In the genomic region with DNA sequence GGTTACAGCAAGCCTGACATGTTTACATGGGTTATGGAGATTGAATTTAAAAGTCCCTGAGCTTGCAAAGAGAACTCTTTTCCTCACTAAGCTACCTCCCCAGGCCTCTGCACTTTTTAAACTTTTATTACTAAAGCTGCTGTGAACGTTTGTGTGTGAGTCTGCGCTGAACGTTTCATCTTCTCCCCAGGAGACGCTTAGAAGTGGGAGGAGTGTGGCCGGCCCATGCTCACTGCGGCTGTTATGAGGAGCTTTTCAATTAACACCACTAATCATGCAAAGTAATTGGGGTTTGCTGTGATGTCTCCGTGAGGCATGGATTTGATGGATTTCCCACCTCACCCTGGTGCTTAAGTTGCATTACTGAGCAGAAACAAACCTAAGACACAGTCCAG, we compare ENCODE assay signal across 15 mouse cellular contexts. TPM values are rescaled to one million over a fixed set of nuclear protein-coding genes. Genes with fewer than 3 reads are reported as not detected.
DNase-seq lines count a peak whose midpoint lies in the region; ATAC-seq and TF ChIP-seq lines count a peak whose summit lies in the region.
"Had no signal": no experiment of that assay in that cellular context is flagged by ENCODE, and none has a peak within 500 bp of the region (broad histone marks: within the 10 kb centered on the region; RNA-seq: fewer than 3 reads in every experiment).

No protein-coding gene starts in this region.

- no peaks in the 10 kb centered on the region for H3K4me1 ChIP-seq in hindbrain, embryonic 14.5 days (replicated peaks; ENCODE audit: control insufficient read depth, insufficient read depth, low read length)
- H3K4me1 ChIP-seq in hindbrain, embryonic 12.5 days, result peaks cover 6% of the 10 kb centered on the region; the same call in 1 of the 2 replicates
- H3K4me1 ChIP-seq in ES-Bruce4 (ENCODE audit: control insufficient read depth, insufficient read depth, low read length), result peaks cover 2% of the 10 kb centered on the region
- peaks cover 8% of the 10 kb centered on the region; the same call in 1 of the 2 replicates for H3K4me1 ChIP-seq in embryonic facial prominence, embryonic 14.5 days (ENCODE audit: control insufficient read depth, insufficient read depth, low read length)
- H3K4me1 ChIP-seq in limb, embryonic 14.5 days (ENCODE audit: control insufficient read depth, insufficient read depth, low read length), result peaks cover 8% of the 10 kb centered on the region

- WGBS in hindbrain, embryonic 14.5 days, result 43% methylated on average over 7 of the region's 7 CpGs
- 39% methylated on average over 7 of the region's 7 CpGs for WGBS in hindbrain, embryonic 12.5 days
- 35% methylated on average over 7 of the region's 7 CpGs for WGBS in embryonic facial prominence, embryonic 14.5 days
- 13% methylated on average over 7 of the region's 7 CpGs for WGBS in limb, embryonic 14.5 days

- H3K9ac ChIP-seq in hindbrain, embryonic 14.5 days, result no peak overlapping the region
- H3K9ac ChIP-seq in hindbrain, embryonic 12.5 days, result no peak overlapping the region
- no peak overlapping the region for H3K9ac ChIP-seq in ES-Bruce4 (ENCODE audit: low read depth, poor library complexity, severe bottlenecking)
- no peak overlapping the region for H3K9ac ChIP-seq in embryonic facial prominence, embryonic 14.5 days (ENCODE audit: low read depth, low read length)
- H3K9ac ChIP-seq in limb, embryonic 14.5 days (ENCODE audit: low read depth, low read length, severe bottlenecking), result no peak overlapping the region
- H3K9ac ChIP-seq: liver, embryonic 13.5 days had no signal

- ATAC-seq in hindbrain, embryonic 14.5 days (ENCODE audit: low FRiP score), result no peak
- ATAC-seq in hindbrain, embryonic 12.5 days (ENCODE audit: low FRiP score), result no peak
- ATAC-seq in embryonic facial prominence, embryonic 14.5 days (ENCODE audit: low read depth), result 0 out of 2 replicates have a peak, but pooled peaks have one; percentile 44
- ATAC-seq in limb, embryonic 14.5 days (ENCODE audit: low FRiP score, low read depth), result peak; percentile 44; the same call in 1 of the 2 replicates

- intact Hi-C loops in left cerebral cortex, adult 2 months (cut with DNase I), result loop anchor here (5.0 kb wide), 1 partner anchor 48 kb away; no protein-coding TSS in a partner anchor

- no peak for TF ChIP-seq CTCF in ES-Bruce4 (IDR thresholded peaks at IDR 0.05; ENCODE audit: low read depth, low read length)
- no peak for TF ChIP-seq CTCF in left cerebral cortex, adult 2 months (IDR thresholded peaks at IDR 0.05)

- no peaks in the 10 kb centered on the region for H3K9me3 ChIP-seq in hindbrain, embryonic 14.5 days (ENCODE audit: control insufficient read depth, low read length)
- H3K9me3 ChIP-seq in hindbrain, embryonic 12.5 days (replicated peaks), result no peaks in the 10 kb centered on the region; the same call in 1 of the 2 replicates
- H3K9me3 ChIP-seq in ES-Bruce4 (replicated peaks; ENCODE audit: control insufficient read depth, insufficient read depth, low read length, poor library complexity, severe bottlenecking), result peaks cover 5% of the 10 kb centered on the region; the same call in 1 of the 2 replicates
- no peaks in the 10 kb centered on the region for H3K9me3 ChIP-seq in embryonic facial prominence, embryonic 14.5 days (ENCODE audit: control insufficient read depth, low read length)
- no peaks in the 10 kb centered on the region for H3K9me3 ChIP-seq in limb, embryonic 14.5 days (ENCODE audit: control insufficient read depth, low read length)

- no peak overlapping the region for H3K27ac ChIP-seq in hindbrain, embryonic 14.5 days
- H3K27ac ChIP-seq in hindbrain, embryonic 12.5 days, result no peak overlapping the region
- H3K27ac ChIP-seq in ES-Bruce4 (ENCODE audit: insufficient read depth, low read length), result peak overlapping the region; percentile 8; the same call in 1 of the 2 replicates
- no peak overlapping the region for H3K27ac ChIP-seq in embryonic facial prominence, embryonic 14.5 days (replicated peaks; ENCODE audit: low read depth, low read length)
- no peak overlapping the region for H3K27ac ChIP-seq in limb, embryonic 14.5 days (replicated peaks; ENCODE audit: low read depth, low read length)
- no peak overlapping the region for H3K27ac ChIP-seq in left cerebral cortex, adult 2 months
- H3K27ac ChIP-seq: liver, embryonic 13.5 days had no signal

- H3K27me3 ChIP-seq in hindbrain, embryonic 14.5 days (ENCODE audit: control insufficient read depth, insufficient read depth, low read length), result peaks cover 3% of the 10 kb centered on the region; the same call in 1 of the 2 replicates
- no peaks in the 10 kb centered on the region for H3K27me3 ChIP-seq in hindbrain, embryonic 12.5 days
- H3K27me3 ChIP-seq in ES-Bruce4 (ENCODE audit: control insufficient read depth, insufficient read depth, low read length, poor library complexity, severe bottlenecking), result no peaks in the 10 kb centered on the region
- no peaks in the 10 kb centered on the region for H3K27me3 ChIP-seq in embryonic facial prominence, embryonic 14.5 days (replicated peaks; ENCODE audit: control insufficient read depth, insufficient read depth, low read length)
- H3K27me3 ChIP-seq in limb, embryonic 14.5 days (ENCODE audit: control insufficient read depth, insufficient read depth, low read length), result no peaks in the 10 kb centered on the region
- H3K27me3 ChIP-seq: liver, embryonic 13.5 days had no signal

- no peak for DNase-seq in hindbrain, embryonic 14.5 days (ENCODE audit: low spot score)
- DNase-seq in embryonic facial prominence, embryonic 14.5 days (ENCODE audit: low spot score), result no peak
- no peak for DNase-seq in limb, embryonic 14.5 days (ENCODE audit: low spot score)
- DNase-seq in right cerebral cortex, postnatal 36 days (ENCODE audit: low spot score in 2 of 2), result no peak
- no peak for DNase-seq in testis, postnatal 10 days (ENCODE audit: low spot score)
- DNase-seq in left cerebral cortex, adult 2 months (ENCODE audit: extremely low spot score in 1 of 2, low spot score in 2 of 2), result no peak
- DNase-seq: adrenal gland, postnatal 14 days; cerebellum, postnatal 25 days; liver, embryonic 13.5 days had no signal

- H3K36me3 ChIP-seq in hindbrain, embryonic 14.5 days (replicated peaks; ENCODE audit: control insufficient read depth, insufficient read depth), result no peaks in the 10 kb centered on the region
- no peaks in the 10 kb centered on the region for H3K36me3 ChIP-seq in hindbrain, embryonic 12.5 days
- no peaks in the 10 kb centered on the region for H3K36me3 ChIP-seq in ES-Bruce4 (ENCODE audit: control insufficient read depth, insufficient read depth, low read length, poor library complexity, severe bottlenecking)
- H3K36me3 ChIP-seq in embryonic facial prominence, embryonic 14.5 days (ENCODE audit: control insufficient read depth, insufficient read depth, low read length), result no peaks in the 10 kb centered on the region
- no peaks in the 10 kb centered on the region for H3K36me3 ChIP-seq in limb, embryonic 14.5 days (ENCODE audit: control insufficient read depth, insufficient read depth, low read length)
- H3K36me3 ChIP-seq: G1E; liver, embryonic 13.5 days had no signal

- peak overlapping the region; percentile 42; the same call in 1 of the 2 replicates for H3K4me2 ChIP-seq in hindbrain, embryonic 14.5 days (replicated peaks)
- H3K4me2 ChIP-seq in hindbrain, embryonic 12.5 days (replicated peaks), result no peak overlapping the region
- peak overlapping the region; percentile 48 for H3K4me2 ChIP-seq in embryonic facial prominence, embryonic 14.5 days (ENCODE audit: low read depth, low read length)
- H3K4me2 ChIP-seq in limb, embryonic 14.5 days (replicated peaks; ENCODE audit: low read depth, low read length, severe bottlenecking), result peak overlapping the region; percentile 49

- H3K4me3 ChIP-seq in hindbrain, embryonic 14.5 days (replicated peaks; ENCODE audit: low read length), result no peak overlapping the region
- no peak overlapping the region for H3K4me3 ChIP-seq in hindbrain, embryonic 12.5 days
- H3K4me3 ChIP-seq in ES-Bruce4 (ENCODE audit: low read depth, low read length), result peak overlapping the region; percentile 56; the same call in 1 of the 2 replicates
- 0 out of 2 replicates have a peak overlapping the region, but pooled peaks have one; percentile 27 for H3K4me3 ChIP-seq in embryonic facial prominence, embryonic 14.5 days (ENCODE audit: low read depth, low read length)
- 0 out of 2 replicates have a peak overlapping the region, but pooled peaks have one; percentile 23 for H3K4me3 ChIP-seq in limb, embryonic 14.5 days (replicated peaks; ENCODE audit: low read length)
- H3K4me3 ChIP-seq in left cerebral cortex, adult 2 months, result no peak overlapping the region

- no peak for TF ChIP-seq EP300 in ES-Bruce4 (IDR thresholded peaks at IDR 0.05; ENCODE audit: insufficient read depth, low read depth, low read length)

- no peak for TF ChIP-seq POLR2A in ES-Bruce4 (IDR thresholded peaks at IDR 0.05; ENCODE audit: insufficient read depth, low read length)
- no peak for TF ChIP-seq POLR2A in limb, embryonic 14.5 days (IDR thresholded peaks at IDR 0.05; ENCODE audit: borderline replicate concordance, extremely low read depth, insufficient read depth, insufficient read length)

RNA-seq across cellular contexts. Expression of gene Svs1, which starts 22.5 kb away (rescaled TPM):
- polyA plus RNA-seq in hindbrain, embryonic 14.5 days (2014; fragmentation: Nextera tagmentation; extraction: Ambion mirVana), result not detected in 2 replicates
- not detected in 2 replicates for polyA plus RNA-seq in hindbrain, embryonic 12.5 days (2016; fragmentation: Nextera tagmentation; extraction: Ambion mirVana)
- polyA plus RNA-seq in ES-Bruce4 (2011; ENCODE audit: insufficient read depth, insufficient read length, low read depth, missing spikeins), result not detected in 2 replicates
- polyA plus RNA-seq in embryonic facial prominence, embryonic 14.5 days (2014; fragmentation: Nextera tagmentation; extraction: Ambion mirVana), result not detected in 2 replicates
- not detected in 2 replicates for polyA plus RNA-seq in limb, embryonic 14.5 days (2012; rRNA removed)
- polyA plus RNA-seq in limb, embryonic 14.5 days (2014; fragmentation: Nextera tagmentation; extraction: Ambion mirVana), result not detected in 2 replicates
- not detected for total RNA-seq in left cerebral cortex, adult 2 months (2021)
- total RNA-seq: adrenal gland, postnatal 14 days had no signal
- polyA plus RNA-seq: G1E; large intestine, adult 2 months; liver, embryonic 13.5 days; neural tube, embryonic 11.5 days; spleen, adult 2 months had no signal

RNA-seq across cellular contexts. Expression of gene Gpnmb, which starts 27.2 kb away (rescaled TPM):
- polyA plus RNA-seq in hindbrain, embryonic 14.5 days (2014; fragmentation: Nextera tagmentation; extraction: Ambion mirVana), result 0.22 and 0.32 TPM in 2 replicates
- polyA plus RNA-seq in hindbrain, embryonic 12.5 days (2016; fragmentation: Nextera tagmentation; extraction: Ambion mirVana), result 0.31 and 0.65 TPM in 2 replicates
- polyA plus RNA-seq in ES-Bruce4 (2011; ENCODE audit: insufficient read depth, insufficient read length, low read depth, missing spikeins), result 2.5 and 2.7 TPM in 2 replicates
- 1.2 and 1.6 TPM in 2 replicates for polyA plus RNA-seq in embryonic facial prominence, embryonic 14.5 days (2014; fragmentation: Nextera tagmentation; extraction: Ambion mirVana)
- 2.7 and 5.0 TPM in 2 replicates for polyA plus RNA-seq in limb, embryonic 14.5 days (2012; rRNA removed)
- 1.3 and 1.9 TPM in 2 replicates for polyA plus RNA-seq in limb, embryonic 14.5 days (2014; fragmentation: Nextera tagmentation; extraction: Ambion mirVana)
- 1 to 10 TPM; 1.3 to 2.5 TPM for total RNA-seq in left cerebral cortex, adult 2 months (2021)

RNA-seq across cellular contexts. Expression of gene Doxl2, which starts 34.4 kb away (rescaled TPM):
- not detected in 2 replicates for polyA plus RNA-seq in hindbrain, embryonic 14.5 days (2014; fragmentation: Nextera tagmentation; extraction: Ambion mirVana)
- polyA plus RNA-seq in hindbrain, embryonic 12.5 days (2016; fragmentation: Nextera tagmentation; extraction: Ambion mirVana), result not detected in 2 replicates
- polyA plus RNA-seq in ES-Bruce4 (2011; ENCODE audit: insufficient read depth, insufficient read length, low read depth, missing spikeins), result not detected in 2 replicates
- not detected in 2 replicates for polyA plus RNA-seq in embryonic facial prominence, embryonic 14.5 days (2014; fragmentation: Nextera tagmentation; extraction: Ambion mirVana)
- polyA plus RNA-seq in limb, embryonic 14.5 days (2012; rRNA removed), result not detected in 2 replicates
- not detected in 2 replicates for polyA plus RNA-seq in limb, embryonic 14.5 days (2014; fragmentation: Nextera tagmentation; extraction: Ambion mirVana)
- not detected for total RNA-seq in left cerebral cortex, adult 2 months (2021)
- total RNA-seq: adrenal gland, postnatal 14 days; G1E had no signal
- polyA plus RNA-seq: G1E; large intestine, adult 2 months; liver, embryonic 13.5 days; neural tube, embryonic 11.5 days had no signal

Comparison
In these comparisons a context has a peak if more than half of its experiments do, and no peak if none do; other contexts are left out.
1. ATAC-seq: peak in embryonic facial prominence, embryonic 14.5 days (single experiment) and limb, embryonic 14.5 days (single experiment); none in hindbrain, embryonic 14.5 days (single experiment) and hindbrain, embryonic 12.5 days (single experiment).
2. H3K4me3 ChIP-seq: peak in ES-Bruce4 (single experiment), embryonic facial prominence, embryonic 14.5 days (single experiment) and limb, embryonic 14.5 days (single experiment); none in hindbrain, embryonic 14.5 days (single experiment), hindbrain, embryonic 12.5 days (single experiment) and left cerebral cortex, adult 2 months (single experiment).